Comparison of ENCODE assay signal across 8 mouse cellular contexts in genomic region chr6:127265063-127265775, GRCm38 (mm10).
DNase-seq lines count a peak whose midpoint lies in the region; ATAC-seq and TF ChIP-seq lines count a peak whose summit lies in the region.

No protein-coding gene starts in this region.

- H3K36me3 ChIP-seq in heart, embryonic 14.5 days (ENCODE audit: control insufficient read depth, insufficient read depth, low read length): no peaks in the 10 kb centered on the region
- no peaks in the 10 kb centered on the region for H3K36me3 ChIP-seq in stomach, postnatal 0 days (ENCODE audit: control insufficient read depth, insufficient read depth, low read length)

- no peak for ATAC-seq in heart, embryonic 14.5 days (ENCODE audit: insufficient number of reproducible peaks, insufficient read depth, low FRiP score, low read depth)
- no peak for ATAC-seq in stomach, postnatal 0 days (ENCODE audit: low FRiP score, low TSS enrichment)

- H3K4me3 ChIP-seq in heart, embryonic 14.5 days (ENCODE audit: control insufficient read depth in 1 of 2, insufficient read depth in 1 of 2, low read depth in 1 of 2, low read length in 2 of 2): no peak overlapping the region
- H3K4me3 ChIP-seq in stomach, postnatal 0 days (ENCODE audit: low read depth, low read length): no peak overlapping the region

- peak overlapping the region; percentile 76; the same call in 1 of the 2 replicates for H3K4me2 ChIP-seq in heart, embryonic 14.5 days (ENCODE audit: low read length)
- no peak overlapping the region for H3K4me2 ChIP-seq in stomach, postnatal 0 days (replicated peaks; ENCODE audit: low read depth)

- H3K27ac ChIP-seq in heart, embryonic 14.5 days (replicated peaks in 1 of 2; ENCODE audit: control insufficient read depth in 1 of 2, insufficient read depth in 1 of 2, low read depth in 2 of 2, low read length in 2 of 2): no peak overlapping the region
- no peak overlapping the region for H3K27ac ChIP-seq in stomach, postnatal 0 days (replicated peaks)

- TF ChIP-seq CTCF in stomach, postnatal 0 days (IDR thresholded peaks at IDR 0.05; ENCODE audit: low read depth): peak; percentile 9; the same call in 1 of the 2 replicates

- H3K4me1 ChIP-seq in heart, embryonic 14.5 days (ENCODE audit: control insufficient read depth in 2 of 2, insufficient read depth in 2 of 2, low read length in 2 of 2): peaks cover 6 to 7% of the 10 kb centered on the region in 2 experiments; a peak in 3 of 4 replicates
- peaks cover 2% of the 10 kb centered on the region; the same call in 1 of the 2 replicates for H3K4me1 ChIP-seq in stomach, postnatal 0 days (replicated peaks; ENCODE audit: control insufficient read depth, insufficient read depth)

- H3K27me3 ChIP-seq in heart, embryonic 14.5 days (ENCODE audit: control insufficient read depth, insufficient read depth, low read length): peaks cover 21% of the 10 kb centered on the region; the same call in 1 of the 2 replicates
- no peaks in the 10 kb centered on the region for H3K27me3 ChIP-seq in stomach, postnatal 0 days (ENCODE audit: control insufficient read depth, insufficient read depth, low read length)

- no peak overlapping the region for H3K9ac ChIP-seq in heart, embryonic 14.5 days (ENCODE audit: low read length)
- no peak overlapping the region for H3K9ac ChIP-seq in stomach, postnatal 0 days (ENCODE audit: low read length)

- no peak for TF ChIP-seq EP300 in stomach, postnatal 0 days (optimal IDR thresholded peaks at IDR 0.05)

- DNase-seq in heart, adult 18-20 months: no peak
- DNase-seq in thymus, postnatal 0 days (ENCODE audit: low spot score): peak; percentile 22
- DNase-seq in thymus, postnatal 36 days: no peak
- DNase-seq in induced T-regulatory cell, adult 2 months (ENCODE audit: low read depth): peak; percentile 74
- DNase-seq in stomach, postnatal 0 days (ENCODE audit: low spot score): no peak
- DNase-seq in left cerebral cortex, adult 18-20 months (ENCODE audit: low spot score in 2 of 2): no peak
- no peak for DNase-seq in adrenal gland, postnatal 36 days

- H3K9me3 ChIP-seq in heart, embryonic 14.5 days (ENCODE audit: control insufficient read depth, low read length): no peaks in the 10 kb centered on the region
- H3K9me3 ChIP-seq in stomach, postnatal 0 days (ENCODE audit: control insufficient read depth, low read length): no peaks in the 10 kb centered on the region

- WGBS in heart, embryonic 14.5 days: 76% methylated on average over 9 of the region's 9 CpGs
- WGBS in stomach, postnatal 0 days: 78% methylated on average over 9 of the region's 9 CpGs

Comparison
In these comparisons a context has a peak if more than half of its experiments do, and no peak if none do; other contexts are left out.
1. DNase-seq: peak in thymus, postnatal 0 days (single experiment) and induced T-regulatory cell, adult 2 months (single experiment); none in heart, adult 18-20 months (0 of 2), thymus, postnatal 36 days (0 of 2), stomach, postnatal 0 days (single experiment), left cerebral cortex, adult 18-20 months (0 of 2) and adrenal gland, postnatal 36 days (0 of 2).